Mouse (Mus musculus) E14TG2a.4 (cell line): ENCODE measurements around the gene Gm10295.

Experiments used
- H3K27me3 ChIP-seq: 2 replicates; pipeline ENCODE4 v1.6.1; 2014; ENCODE audit warnings: low read length, control low read depth; ENCODE audit not compliant: insufficient read depth
- H3K36me3 ChIP-seq: 2 replicates; pipeline ENCODE4 v1.6.1; 2014; ENCODE audit warnings: low read length, control low read depth; ENCODE audit not compliant: insufficient read depth
- H3K4me1 ChIP-seq: replicated peaks from 2 replicates; pipeline ENCODE4 v1.6.1; 2014; ENCODE audit warnings: low read depth, low read length, control low read depth
- H3K4me3 ChIP-seq: replicated peaks from 2 replicates; pipeline ENCODE4 v1.5.1; 2014; ENCODE audit warnings: mild to moderate bottlenecking, low read length
- H3K9me3 ChIP-seq: 2 replicates; pipeline ENCODE4 v1.6.1; 2014; ENCODE audit warnings: low read length, control low read depth
- CTCF ChIP-seq: conservative IDR thresholded peaks from 2 replicates; pipeline ENCODE4 v1.5.1; 2014; ENCODE audit warnings: low read length
- NANOG ChIP-seq: IDR thresholded peaks from 2 replicates; pipeline ENCODE4 v1.6.1; 2014; ENCODE audit warnings: borderline replicate concordance, low read length, mixed read lengths
- POU5F1 ChIP-seq: IDR thresholded peaks from 2 replicates; pipeline ENCODE4 v1.6.1; 2014; ENCODE audit warnings: low read length, borderline replicate concordance

Gm10295 gene

GRCm38 (mm10) chr7:71351364-71351763, at the start of gene Gm10295:
Gene Gm10295 (minus strand): TSS chr7:71351485.
- Histone ChIP-seq H3K4me3 (no peak within 1 kb of the TSS), H3K4me1 (peaks cover 19% of the 10 kb centered on the region), H3K36me3 (no peaks in the 10 kb centered on the region), H3K27me3 (0 out of 2 replicates have a peak, but pooled peaks cover 4% of the 10 kb centered on the region), H3K9me3 (peaks cover 18% of the 10 kb centered on the region)
- peak; percentile 78 for TF ChIP-seq NANOG
- no peak for TF ChIP-seq CTCF
- TF ChIP-seq POU5F1 = peak; percentile 69; the same call in 1 of the 2 replicates

GRCm38 (mm10) chr7:71401032-71401431, 49.7 kb upstream of the Gm10295 start:
- Histone ChIP-seq H3K27me3 (no peaks in the 10 kb centered on the region), H3K4me1 (no peaks in the 10 kb centered on the region), H3K36me3 (no peaks in the 10 kb centered on the region), H3K9me3 (no peaks in the 10 kb centered on the region), H3K4me3 (no peak overlapping the region)
- TF ChIP-seq CTCF = no peak
- TF ChIP-seq POU5F1 = no peak
- no peak for TF ChIP-seq NANOG

- TF ChIP-seq POU5F1 = no peak
- no peak for TF ChIP-seq NANOG
- no peak for TF ChIP-seq CTCF
Measured at GRCm38 (mm10) chr7:71399891-71400632, 48.8 kb upstream of the Gm10295 start.

GRCm38 (mm10) chr7:71398959-71399756, 47.9 kb upstream of the Gm10295 start:
- Histone ChIP-seq H3K4me1 (no peaks in the 10 kb centered on the region), H3K36me3 (no peaks in the 10 kb centered on the region), H3K27me3 (no peaks in the 10 kb centered on the region), H3K9me3 (no peaks in the 10 kb centered on the region), H3K4me3 (no peak overlapping the region)
- no peak for TF ChIP-seq NANOG
- no peak for TF ChIP-seq POU5F1
- TF ChIP-seq CTCF = no peak

More at GRCm38 (mm10) chr7:71399891-71400632, 48.8 kb upstream of the Gm10295 start:
- H3K27me3 ChIP-seq = no peaks in the 10 kb centered on the region
- H3K36me3 ChIP-seq = no peaks in the 10 kb centered on the region
- H3K4me1 ChIP-seq = no peaks in the 10 kb centered on the region
- no peak overlapping the region for H3K4me3 ChIP-seq
- H3K9me3 ChIP-seq = no peaks in the 10 kb centered on the region

- no peaks in the 10 kb centered on the region for H3K4me1 ChIP-seq
- no peaks in the 10 kb centered on the region for H3K9me3 ChIP-seq
- no peak for TF ChIP-seq POU5F1
- no peak for TF ChIP-seq CTCF
- TF ChIP-seq NANOG = no peak
- no peak overlapping the region for H3K4me3 ChIP-seq
- no peaks in the 10 kb centered on the region for H3K36me3 ChIP-seq
- no peaks in the 10 kb centered on the region for H3K27me3 ChIP-seq
Measured at GRCm38 (mm10) chr7:71398389-71398788, 47.1 kb upstream of the Gm10295 start.

- TF ChIP-seq CTCF (no peak), POU5F1 (no peak), NANOG (no peak)
- no peaks in the 10 kb centered on the region for H3K4me1 ChIP-seq
- H3K4me3 ChIP-seq = no peak overlapping the region
- H3K27me3 ChIP-seq = no peaks in the 10 kb centered on the region
- H3K36me3 ChIP-seq = no peaks in the 10 kb centered on the region
- H3K9me3 ChIP-seq = no peaks in the 10 kb centered on the region
Measured at GRCm38 (mm10) chr7:71392795-71393341, 41.6 kb upstream of the Gm10295 start.

- H3K4me3 ChIP-seq = no peak overlapping the region
- H3K4me1 ChIP-seq = no peaks in the 10 kb centered on the region
- TF ChIP-seq CTCF = no peak
- TF ChIP-seq NANOG = no peak
- TF ChIP-seq POU5F1 = no peak
- H3K9me3 ChIP-seq = no peaks in the 10 kb centered on the region
- no peaks in the 10 kb centered on the region for H3K27me3 ChIP-seq
- no peaks in the 10 kb centered on the region for H3K36me3 ChIP-seq
Measured at GRCm38 (mm10) chr7:71391333-71391732, 40.0 kb upstream of the Gm10295 start.

- Histone ChIP-seq H3K27me3 (no peaks in the 10 kb centered on the region), H3K4me3 (no peak overlapping the region), H3K9me3 (no peaks in the 10 kb centered on the region), H3K4me1 (no peaks in the 10 kb centered on the region), H3K36me3 (no peaks in the 10 kb centered on the region)
- TF ChIP-seq CTCF = no peak
- no peak for TF ChIP-seq POU5F1
- no peak for TF ChIP-seq NANOG
Measured at GRCm38 (mm10) chr7:71390291-71390690, 39.0 kb upstream of the Gm10295 start.
